Mouse (Mus musculus) heart, adult 11 months (tissue): ENCODE measurements around the gene Nolc1.
A peak's percentile ranks its signal among the peaks of the same experiment; 100 is the strongest.

Source experiments
- DNase-seq: peaks from one replicate; pipeline ENCODE4 v3.0.0; 2022

Gene Nolc1

GRCm38 (mm10) chr19:46042476-46043011 is 33.1 kb upstream of the Nolc1 start:
- DNase-seq: peak; percentile 96

GRCm38 (mm10) chr19:46043380-46043779 is 32.3 kb upstream of the Nolc1 start:
- DNase-seq: peak; percentile 98

GRCm38 (mm10) chr19:46044271-46044992 is 31.2 kb upstream of the Nolc1 start, which contains the start of gene Pprc1:
Gene Pprc1 (plus strand): TSS chr19:46044886.
- DNase-seq: peak; percentile 98

DNA sequence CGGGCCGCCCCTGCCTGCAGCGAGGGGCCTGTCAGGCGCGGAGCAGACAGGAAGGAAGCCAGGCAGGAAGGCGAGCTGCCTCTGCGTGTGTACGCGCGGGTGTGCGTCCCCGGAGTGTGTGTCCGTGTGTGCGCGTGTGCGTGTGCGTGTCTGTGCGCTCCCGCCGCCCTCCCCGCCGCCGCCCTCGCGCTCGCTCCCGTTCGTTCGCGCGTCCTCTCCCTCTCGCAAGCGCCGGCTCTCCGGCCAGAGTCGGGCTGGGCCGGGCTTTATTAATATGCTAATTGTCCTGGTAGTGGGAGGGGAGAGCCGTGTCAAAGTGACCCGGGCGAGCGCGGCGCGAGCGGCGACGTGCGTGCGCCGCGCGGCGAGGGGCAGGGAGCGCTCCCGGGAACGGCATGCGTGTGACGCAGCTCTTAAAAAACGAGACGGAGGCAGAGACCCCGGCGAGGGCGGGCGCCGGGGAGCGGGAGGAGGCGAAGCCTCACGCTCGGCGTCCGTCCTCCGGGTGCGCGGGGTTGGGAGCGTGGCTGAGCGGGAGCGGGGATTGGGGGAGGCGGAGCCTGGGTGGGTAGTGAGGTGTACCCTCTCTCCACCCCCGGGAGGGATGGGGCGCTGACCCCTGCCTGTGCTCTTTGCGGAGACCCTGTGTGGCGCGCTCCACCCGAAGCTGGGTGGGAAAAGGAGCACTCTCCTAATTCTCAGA is 30.5 kb upstream of the Nolc1 start, which contains the start of gene Ldb1:
Gene Ldb1, minus strand, starts transcription at position 222 of the 703 bp plus-strand sequence.
- peak; percentile 100 for DNase-seq

GRCm38 (mm10) chr19:46045696-46046311 is 29.9 kb upstream of the Nolc1 start:
- peak; percentile 99 for DNase-seq

DNA sequence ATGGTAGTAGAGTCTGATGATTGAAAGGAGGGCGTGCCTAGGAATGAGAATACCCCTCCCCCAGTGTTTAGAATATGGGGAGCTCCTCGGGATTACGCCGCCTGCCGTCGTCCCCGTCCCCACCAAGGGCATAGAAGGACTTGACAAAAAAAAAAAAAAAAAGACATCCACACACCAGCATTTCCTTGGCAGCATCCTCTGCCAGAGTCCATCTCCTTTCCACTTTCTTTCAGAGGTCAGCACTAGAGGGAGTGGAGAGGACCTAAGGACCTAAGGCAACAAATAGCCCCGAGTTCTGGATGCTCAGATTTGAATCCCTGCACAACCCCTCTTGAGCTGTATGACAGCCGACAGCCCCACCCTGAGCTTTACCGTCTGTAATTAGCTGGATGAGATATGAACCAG is 29.0 kb upstream of the Nolc1 start:
- DNase-seq: peak; percentile 91

DNA sequence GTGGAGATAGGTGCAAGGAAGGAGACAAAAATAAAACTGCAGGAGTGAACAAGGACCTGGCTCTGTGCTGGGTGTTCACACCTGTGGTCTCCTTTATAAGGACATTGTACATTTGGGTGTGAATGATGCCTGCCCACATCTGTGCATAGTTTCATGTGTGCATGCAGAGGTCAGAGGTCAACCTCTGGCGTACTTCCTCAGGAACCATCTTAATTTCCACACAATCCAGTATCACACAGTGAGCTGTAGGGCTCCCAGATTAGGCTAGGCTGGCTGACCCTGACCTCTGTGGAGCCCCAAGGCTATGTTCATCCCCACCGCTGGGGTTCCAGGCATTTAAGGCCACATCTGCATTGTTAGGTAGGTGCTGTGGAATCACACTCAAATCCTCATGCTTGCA is 28.2 kb upstream of the Nolc1 start:
- no peak for DNase-seq

GRCm38 (mm10) chr19:46049129-46049528 is 26.5 kb upstream of the Nolc1 start:
- no peak for DNase-seq

DNA sequence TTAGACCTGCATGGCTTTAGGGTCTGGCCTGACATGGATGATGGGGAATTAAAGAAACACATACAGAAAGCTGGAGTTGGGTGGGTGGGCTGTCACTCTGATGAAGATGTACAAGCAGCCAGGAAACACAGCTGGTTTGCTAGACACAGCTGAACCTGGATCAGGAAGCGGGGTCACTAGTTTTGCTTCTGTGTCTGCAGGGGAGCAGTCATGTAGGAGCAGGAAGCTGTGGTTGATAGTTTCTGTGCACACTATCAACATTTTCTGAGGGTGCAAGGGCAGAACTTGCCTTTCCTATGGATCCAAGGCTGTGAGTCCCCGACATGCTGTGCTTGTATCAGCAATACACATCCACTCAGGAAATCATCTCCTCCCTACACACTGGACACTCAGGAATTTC is 25.2 kb upstream of the Nolc1 start:
- DNase-seq: no peak

GRCm38 (mm10) chr19:46055752-46056387 is 19.8 kb upstream of the Nolc1 start:
- no peak for DNase-seq

- peak; percentile 100 for DNase-seq
Observed at GRCm38 (mm10) chr19:46056388-46056946, 19.2 kb upstream of the Nolc1 start.

- DNase-seq: peak; percentile 99
Observed at GRCm38 (mm10) chr19:46056947-46057607, 18.6 kb upstream of the Nolc1 start.

DNA sequence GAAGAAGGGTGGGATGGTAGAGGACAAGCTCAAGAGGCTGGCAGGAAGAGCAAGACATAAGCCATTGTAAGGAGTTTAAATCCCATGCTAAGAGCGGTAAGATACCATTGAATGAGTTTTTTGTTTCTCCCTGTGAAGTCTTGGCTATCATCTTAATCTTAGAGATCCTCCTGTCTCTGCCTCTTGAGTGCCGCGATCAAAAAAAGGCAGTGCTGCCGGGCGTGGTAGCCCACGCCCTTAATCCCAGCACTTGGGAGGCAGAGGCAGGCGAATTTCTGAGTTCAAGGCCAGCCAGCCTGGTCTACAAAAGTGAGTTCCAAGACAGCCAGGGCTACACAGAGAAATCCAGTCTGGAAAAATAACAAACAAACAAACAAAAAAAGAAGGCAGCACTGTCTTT is 17.2 kb upstream of the Nolc1 start:
- no peak for DNase-seq

- DNase-seq: no peak
Observed at GRCm38 (mm10) chr19:46060845-46061244, 14.8 kb upstream of the Nolc1 start.

- DNase-seq: no peak
Observed at GRCm38 (mm10) chr19:46068054-46068453, 7.6 kb upstream of the Nolc1 start.

- DNase-seq: no peak
Observed at GRCm38 (mm10) chr19:46073285-46073684, 2.4 kb upstream of the Nolc1 start.

GRCm38 (mm10) chr19:46074266-46074665 is 1.4 kb upstream of the Nolc1 start:
- DNase-seq: no peak

- DNase-seq: peak; percentile 86
Observed at GRCm38 (mm10) chr19:46078535-46078934, 2.9 kb downstream of the Nolc1 start.

GRCm38 (mm10) chr19:46085185-46085584 is 9.5 kb downstream of the Nolc1 start:
- DNase-seq: peak; percentile 72

GRCm38 (mm10) chr19:46086337-46086736 is 10.7 kb downstream of the Nolc1 start:
- no peak for DNase-seq

DNA sequence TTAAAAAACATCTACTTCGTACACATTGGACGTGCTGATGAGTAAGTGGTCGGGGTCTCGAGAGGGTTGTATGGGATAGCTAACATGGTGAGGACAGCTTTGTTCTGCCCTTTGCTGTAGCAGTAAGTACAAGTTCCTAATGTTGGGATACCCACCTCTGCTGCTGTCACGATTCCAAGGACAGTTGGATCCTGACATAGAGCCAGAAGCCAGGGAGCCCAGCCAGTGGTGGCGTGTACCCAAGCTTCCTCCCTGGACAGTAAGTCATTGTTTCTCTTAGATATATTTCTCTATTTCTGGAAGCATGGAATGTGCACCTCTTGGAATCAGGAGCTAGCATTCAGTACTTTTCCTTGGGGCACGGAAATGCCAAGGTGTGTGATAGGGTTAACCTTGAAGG is 12.2 kb downstream of the Nolc1 start:
- peak; percentile 92 for DNase-seq

DNA sequence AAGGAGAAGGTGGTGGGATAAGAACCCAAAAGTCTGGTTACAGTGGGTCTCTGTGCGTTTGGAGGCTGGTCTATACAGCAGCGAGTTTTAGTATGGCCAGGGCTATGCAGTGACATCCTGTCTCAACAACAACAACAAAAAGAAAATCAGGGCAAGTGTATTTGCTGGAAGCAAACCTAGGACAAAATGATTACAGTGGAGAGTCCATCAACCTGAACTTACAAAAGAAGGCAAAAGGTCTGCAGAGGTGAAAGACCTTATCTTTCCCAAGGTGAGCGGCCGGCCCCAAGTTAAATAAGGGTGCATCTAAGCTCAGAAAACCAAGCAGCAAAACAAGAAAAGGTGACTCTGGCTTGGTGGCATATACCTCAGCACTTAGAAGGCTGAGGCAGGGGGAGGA is 16.0 kb downstream of the Nolc1 start:
- no peak for DNase-seq
